Mouse (Mus musculus): ENCODE data around the gene Fnip2. TPM values are rescaled to one million over a fixed set of nuclear protein-coding genes. Genes with fewer than 3 reads are reported as not detected.

Fnip2 gene
- polyA plus RNA-seq, 1 experiment from 2014 or later, result 6.2 TPM

- Histone ChIP-seq H3K36me3 (ENCODE audit: control insufficient read depth, insufficient read depth, low read length) (no peaks in the 10 kb centered on the region), H3K4me2 (no peak overlapping the region), H3K9ac (ENCODE audit: low read depth, low read length) (no peak overlapping the region), H3K4me1 (ENCODE audit: control insufficient read depth, insufficient read depth, low read length) (peaks cover 18% of the 10 kb centered on the region), H3K27ac (ENCODE audit: low read depth, low read length) (no peak overlapping the region), H3K9me3 (replicated peaks; ENCODE audit: control insufficient read depth, low read length) (no peaks in the 10 kb centered on the region), H3K4me3 (ENCODE audit: low read depth, low read length) (no peak overlapping the region), H3K27me3 (ENCODE audit: control insufficient read depth, insufficient read depth, low read length) (no peaks in the 10 kb centered on the region)
- WGBS (ENCODE audit: insufficient replicate concordance), result 74% methylated on average over 3 of the region's 3 CpGs
- no peak for ATAC-seq (replicated peaks; ENCODE audit: insufficient number of reproducible peaks, low FRiP score, low TSS enrichment)
Observed at GRCm38 (mm10) chr3:79569351-79569681, 1.7 kb upstream of the Fnip2 start.

GRCm38 (mm10) chr3:79568629-79569350 is 1.2 kb upstream of the Fnip2 start:
- no peaks in the 10 kb centered on the region for H3K9me3 ChIP-seq (replicated peaks; ENCODE audit: control insufficient read depth, low read length)
- H3K27ac ChIP-seq (ENCODE audit: low read depth, low read length), result peak overlapping the region; percentile 80
- no peak overlapping the region for H3K9ac ChIP-seq (ENCODE audit: low read depth, low read length)
- H3K27me3 ChIP-seq (ENCODE audit: control insufficient read depth, insufficient read depth, low read length), result no peaks in the 10 kb centered on the region
- peak overlapping the region; percentile 78 for H3K4me2 ChIP-seq
- peaks cover 18% of the 10 kb centered on the region for H3K4me1 ChIP-seq (ENCODE audit: control insufficient read depth, insufficient read depth, low read length)
- 90% methylated on average over 16 of the region's 16 CpGs for WGBS (ENCODE audit: insufficient replicate concordance)
- peak overlapping the region; percentile 87; the same call in 1 of the 2 replicates for H3K4me3 ChIP-seq (ENCODE audit: low read depth, low read length)
- no peaks in the 10 kb centered on the region for H3K36me3 ChIP-seq (ENCODE audit: control insufficient read depth, insufficient read depth, low read length)
- no peak for ATAC-seq (replicated peaks; ENCODE audit: insufficient number of reproducible peaks, low FRiP score, low TSS enrichment)

- Histone ChIP-seq H3K4me1 (ENCODE audit: control insufficient read depth, insufficient read depth, low read length) (peaks cover 18% of the 10 kb centered on the region), H3K4me2 (peak overlapping the region; percentile 78), H3K36me3 (ENCODE audit: control insufficient read depth, insufficient read depth, low read length) (no peaks in the 10 kb centered on the region), H3K9me3 (replicated peaks; ENCODE audit: control insufficient read depth, low read length) (no peaks in the 10 kb centered on the region), H3K9ac (ENCODE audit: low read depth, low read length) (peak overlapping the region; percentile 92), H3K4me3 (ENCODE audit: low read depth, low read length) (peak overlapping the region; percentile 87), H3K27me3 (ENCODE audit: control insufficient read depth, insufficient read depth, low read length) (no peaks in the 10 kb centered on the region), H3K27ac (ENCODE audit: low read depth, low read length) (peak overlapping the region; percentile 80)
- no peak for ATAC-seq (replicated peaks; ENCODE audit: insufficient number of reproducible peaks, low FRiP score, low TSS enrichment)
- 4% methylated on average over 50 of the region's 60 CpGs for WGBS (ENCODE audit: insufficient replicate concordance)
Observed at GRCm38 (mm10) chr3:79566716-79567691, 592 bp downstream of the Fnip2 start.

GRCm38 (mm10) chr3:79564875-79565606 is 2.6 kb downstream of the Fnip2 start:
- no peak overlapping the region for H3K4me2 ChIP-seq
- H3K4me1 ChIP-seq (ENCODE audit: control insufficient read depth, insufficient read depth, low read length), result peaks cover 18% of the 10 kb centered on the region
- H3K9me3 ChIP-seq (replicated peaks; ENCODE audit: control insufficient read depth, low read length), result no peaks in the 10 kb centered on the region
- whole genome bisulfite sequencing (ENCODE audit: insufficient replicate concordance), result 63% methylated on average over 10 of the region's 10 CpGs
- no peaks in the 10 kb centered on the region for H3K36me3 ChIP-seq (ENCODE audit: control insufficient read depth, insufficient read depth, low read length)
- no peak overlapping the region for H3K27ac ChIP-seq (ENCODE audit: low read depth, low read length)
- no peak overlapping the region for H3K9ac ChIP-seq (ENCODE audit: low read depth, low read length)
- no peak for ATAC-seq (replicated peaks; ENCODE audit: insufficient number of reproducible peaks, low FRiP score, low TSS enrichment)
- no peaks in the 10 kb centered on the region for H3K27me3 ChIP-seq (ENCODE audit: control insufficient read depth, insufficient read depth, low read length)
- H3K4me3 ChIP-seq (ENCODE audit: low read depth, low read length), result no peak overlapping the region

- 77% methylated on average over 2 of the region's 2 CpGs for whole genome bisulfite sequencing (ENCODE audit: insufficient replicate concordance)
- no peak for ATAC-seq (replicated peaks; ENCODE audit: insufficient number of reproducible peaks, low FRiP score, low TSS enrichment)
- H3K4me1 ChIP-seq (ENCODE audit: control insufficient read depth, insufficient read depth, low read length), result peaks cover 20% of the 10 kb centered on the region
- H3K27ac ChIP-seq (ENCODE audit: low read depth, low read length), result no peak overlapping the region
- H3K4me2 ChIP-seq, result no peak overlapping the region
- H3K9me3 ChIP-seq (replicated peaks; ENCODE audit: control insufficient read depth, low read length), result no peaks in the 10 kb centered on the region
- H3K36me3 ChIP-seq (ENCODE audit: control insufficient read depth, insufficient read depth, low read length), result no peaks in the 10 kb centered on the region
- H3K9ac ChIP-seq (ENCODE audit: low read depth, low read length), result no peak overlapping the region
- no peak overlapping the region for H3K4me3 ChIP-seq (ENCODE audit: low read depth, low read length)
- no peaks in the 10 kb centered on the region for H3K27me3 ChIP-seq (ENCODE audit: control insufficient read depth, insufficient read depth, low read length)
Observed at GRCm38 (mm10) chr3:79563511-79563910, 4.1 kb downstream of the Fnip2 start.

GRCm38 (mm10) chr3:79561784-79562715 is 5.5 kb downstream of the Fnip2 start:
- ATAC-seq (replicated peaks; ENCODE audit: insufficient number of reproducible peaks, low FRiP score, low TSS enrichment), result no peak
- H3K4me2 ChIP-seq, result no peak overlapping the region
- WGBS (ENCODE audit: insufficient replicate concordance), result 84% methylated on average over 10 of the region's 10 CpGs

GRCm38 (mm10) chr3:79560555-79560954 is 7.0 kb downstream of the Fnip2 start:
- H3K4me1 ChIP-seq (ENCODE audit: control insufficient read depth, insufficient read depth, low read length), result peaks cover 10% of the 10 kb centered on the region
- no peaks in the 10 kb centered on the region for H3K9me3 ChIP-seq (replicated peaks; ENCODE audit: control insufficient read depth, low read length)
- H3K27me3 ChIP-seq (ENCODE audit: control insufficient read depth, insufficient read depth, low read length), result no peaks in the 10 kb centered on the region
- WGBS (ENCODE audit: insufficient replicate concordance), result 92% methylated on average over 6 of the region's 6 CpGs
- no peak overlapping the region for H3K4me2 ChIP-seq
- no peak overlapping the region for H3K9ac ChIP-seq (ENCODE audit: low read depth, low read length)
- no peaks in the 10 kb centered on the region for H3K36me3 ChIP-seq (ENCODE audit: control insufficient read depth, insufficient read depth, low read length)
- no peak overlapping the region for H3K27ac ChIP-seq (ENCODE audit: low read depth, low read length)
- no peak overlapping the region for H3K4me3 ChIP-seq (ENCODE audit: low read depth, low read length)
- no peak for ATAC-seq (replicated peaks; ENCODE audit: insufficient number of reproducible peaks, low FRiP score, low TSS enrichment)

More at GRCm38 (mm10) chr3:79561784-79562715, 5.5 kb downstream of the Fnip2 start:
- H3K9ac ChIP-seq (ENCODE audit: low read depth, low read length), result no peak overlapping the region
- no peak overlapping the region for H3K4me3 ChIP-seq (ENCODE audit: low read depth, low read length)
- H3K4me1 ChIP-seq (ENCODE audit: control insufficient read depth, insufficient read depth, low read length), result peaks cover 18% of the 10 kb centered on the region
- H3K27ac ChIP-seq (ENCODE audit: low read depth, low read length), result no peak overlapping the region
- no peaks in the 10 kb centered on the region for H3K27me3 ChIP-seq (ENCODE audit: control insufficient read depth, insufficient read depth, low read length)
- H3K36me3 ChIP-seq (ENCODE audit: control insufficient read depth, insufficient read depth, low read length), result no peaks in the 10 kb centered on the region
- H3K9me3 ChIP-seq (replicated peaks; ENCODE audit: control insufficient read depth, low read length), result no peaks in the 10 kb centered on the region

- H3K36me3 ChIP-seq (ENCODE audit: control insufficient read depth, insufficient read depth, low read length), result no peaks in the 10 kb centered on the region
- no peak overlapping the region for H3K4me3 ChIP-seq (ENCODE audit: low read depth, low read length)
- no peak overlapping the region for H3K4me2 ChIP-seq
- peaks cover 4% of the 10 kb centered on the region for H3K4me1 ChIP-seq (ENCODE audit: control insufficient read depth, insufficient read depth, low read length)
- H3K27ac ChIP-seq (ENCODE audit: low read depth, low read length), result no peak overlapping the region
- no peak for ATAC-seq (replicated peaks; ENCODE audit: insufficient number of reproducible peaks, low FRiP score, low TSS enrichment)
- 89% methylated on average over 5 of the region's 5 CpGs for WGBS (ENCODE audit: insufficient replicate concordance)
- H3K27me3 ChIP-seq (ENCODE audit: control insufficient read depth, insufficient read depth, low read length), result no peaks in the 10 kb centered on the region
- no peaks in the 10 kb centered on the region for H3K9me3 ChIP-seq (replicated peaks; ENCODE audit: control insufficient read depth, low read length)
- no peak overlapping the region for H3K9ac ChIP-seq (ENCODE audit: low read depth, low read length)
Observed at GRCm38 (mm10) chr3:79559773-79560045, 7.9 kb downstream of the Fnip2 start.
